Mouse (Mus musculus): ENCODE measurements around the gene Gne. TPM values are rescaled to one million over a fixed set of nuclear protein-coding genes. Genes with fewer than 3 reads are reported as not detected.

Gene Gne
- 10 to 100 TPM; 27.6 to 37.9 (median 30.9) TPM for total RNA-seq (2022)

GRCm38 (mm10) chr4:44083945-44084344 lies at the start of gene Gne:
Gne (minus strand) TSS chr4:44084177.
- DNase-seq (ENCODE audit: low spot score), result no peak

GRCm38 (mm10) chr4:44126805-44127204 lies 42.8 kb upstream of the Gne start:
- no peak for DNase-seq (ENCODE audit: low spot score)

- DNase-seq (ENCODE audit: low spot score), result peak; percentile 69
Measured at GRCm38 (mm10) chr4:44119410-44120201, 35.6 kb upstream of the Gne start.

- no peak for DNase-seq (ENCODE audit: low spot score)
Measured at GRCm38 (mm10) chr4:44115046-44115445, 31.1 kb upstream of the Gne start.

GRCm38 (mm10) chr4:44113393-44114138 lies 29.6 kb upstream of the Gne start:
- no peak for DNase-seq (ENCODE audit: low spot score)

GRCm38 (mm10) chr4:44112741-44113140 lies 28.8 kb upstream of the Gne start:
- peak; percentile 35 for DNase-seq (ENCODE audit: low spot score)

GRCm38 (mm10) chr4:44110771-44111170 lies 26.8 kb upstream of the Gne start:
- DNase-seq (ENCODE audit: low spot score), result no peak

- no peak for DNase-seq (ENCODE audit: low spot score)
Measured at GRCm38 (mm10) chr4:44108297-44108696, 24.3 kb upstream of the Gne start.

GRCm38 (mm10) chr4:44107339-44107738 lies 23.4 kb upstream of the Gne start:
- peak; percentile 10 for DNase-seq (ENCODE audit: low spot score)

- peak; percentile 9 for DNase-seq (ENCODE audit: low spot score)
Measured at GRCm38 (mm10) chr4:44106297-44106821, 22.4 kb upstream of the Gne start.

- peak; percentile 17 for DNase-seq (ENCODE audit: low spot score)
Measured at GRCm38 (mm10) chr4:44104195-44104917, 20.4 kb upstream of the Gne start.

- no peak for DNase-seq (ENCODE audit: low spot score)
Measured at GRCm38 (mm10) chr4:44103620-44104019, 19.6 kb upstream of the Gne start.

GRCm38 (mm10) chr4:44097576-44098335 lies 13.8 kb upstream of the Gne start:
- no peak for DNase-seq (ENCODE audit: low spot score)

GRCm38 (mm10) chr4:44094475-44094874 lies 10.5 kb upstream of the Gne start:
- DNase-seq (ENCODE audit: low spot score), result no peak

GRCm38 (mm10) chr4:44092359-44092758 lies 8.4 kb upstream of the Gne start:
- DNase-seq (ENCODE audit: low spot score), result no peak

- DNase-seq (ENCODE audit: low spot score), result no peak
Measured at GRCm38 (mm10) chr4:44085566-44085965, 1.6 kb upstream of the Gne start.

GRCm38 (mm10) chr4:44084602-44085325 lies 787 bp upstream of the Gne start:
- DNase-seq (ENCODE audit: low spot score), result no peak

- no peak for DNase-seq (ENCODE audit: low spot score)
Measured at GRCm38 (mm10) chr4:44078358-44078933, 5.5 kb downstream of the Gne start.

- DNase-seq (ENCODE audit: low spot score), result no peak
Measured at GRCm38 (mm10) chr4:44074422-44074821, 9.6 kb downstream of the Gne start.

GRCm38 (mm10) chr4:44073799-44074198 lies 10.2 kb downstream of the Gne start:
- no peak for DNase-seq (ENCODE audit: low spot score)
